Comparison of ENCODE assay signal across 9 mouse cellular contexts in genomic region chr5:25010438-25010892, GRCm38 (mm10).
DNase-seq lines count a peak whose midpoint lies in the region; ATAC-seq and TF ChIP-seq lines count a peak whose summit lies in the region.
"Had no signal": no experiment of that assay in that cellular context is flagged by ENCODE, and none has a peak within 500 bp of the region (broad histone marks: within the 10 kb centered on the region; RNA-seq: fewer than 3 reads in every experiment).

No protein-coding gene starts in this region.

- H3K36me3 ChIP-seq in CH12.LX (replicated peaks in 1 of 2; ENCODE audit: control insufficient read depth in 1 of 2, insufficient read depth in 1 of 2, low read length in 1 of 2) = peaks cover 0 to 4% of the 10 kb centered on the region in 2 experiments
- H3K36me3 ChIP-seq in forebrain, embryonic 12.5 days (replicated peaks) = no peaks in the 10 kb centered on the region
- no peaks in the 10 kb centered on the region for H3K36me3 ChIP-seq in heart, postnatal 0 days (replicated peaks; ENCODE audit: control insufficient read depth, insufficient read depth, low read length)
- no peaks in the 10 kb centered on the region for H3K36me3 ChIP-seq in liver, embryonic 14.5 days (replicated peaks; ENCODE audit: control insufficient read depth, insufficient read depth, low read depth)
- no peaks in the 10 kb centered on the region for H3K36me3 ChIP-seq in neural tube, embryonic 11.5 days (ENCODE audit: control insufficient read depth, insufficient read depth, low read length)
- H3K36me3 ChIP-seq in stomach, embryonic 16.5 days (ENCODE audit: control insufficient read depth, insufficient read depth, low read length) = no peaks in the 10 kb centered on the region

- no peaks in the 10 kb centered on the region for H3K79me2 ChIP-seq in CH12.LX (replicated peaks; ENCODE audit: control insufficient read depth, extremely low read depth, insufficient read depth, poor library complexity, severe bottlenecking)

- H3K27me3 ChIP-seq in CH12.LX (replicated peaks) = no peaks in the 10 kb centered on the region
- H3K27me3 ChIP-seq in forebrain, embryonic 12.5 days = peaks cover 9% of the 10 kb centered on the region; the same call in 1 of the 2 replicates
- H3K27me3 ChIP-seq in heart, postnatal 0 days (ENCODE audit: control insufficient read depth, insufficient read depth, low read length) = no peaks in the 10 kb centered on the region
- H3K27me3 ChIP-seq in liver, embryonic 14.5 days (ENCODE audit: control insufficient read depth, insufficient read depth, low read length) = no peaks in the 10 kb centered on the region
- no peaks in the 10 kb centered on the region for H3K27me3 ChIP-seq in neural tube, embryonic 11.5 days (ENCODE audit: control insufficient read depth, insufficient read depth, low read length)
- no peaks in the 10 kb centered on the region for H3K27me3 ChIP-seq in stomach, embryonic 16.5 days (ENCODE audit: control insufficient read depth, insufficient read depth, low read length)

- in situ Hi-C loops in CH12.LX (cut with MboI; ENCODE audit: low pct_ligation_motif_present, low pct_unique_long_range_greater_than_20kb, low sequenced_read_pairs) = no loop called here

- 3% methylated on average over 9 of the region's 9 CpGs for WGBS in forebrain, embryonic 12.5 days
- 6% methylated on average over 9 of the region's 9 CpGs for WGBS in heart, postnatal 0 days
- 5% methylated on average over 9 of the region's 9 CpGs for WGBS in liver, embryonic 14.5 days (ENCODE audit: insufficient replicate concordance)
- 7% methylated on average over 9 of the region's 9 CpGs for WGBS in neural tube, embryonic 11.5 days
- WGBS in stomach, embryonic 16.5 days = 4% methylated on average over 9 of the region's 9 CpGs

- peak overlapping the region in 1 of 3 experiments; percentile 18 for H3K4me3 ChIP-seq in CH12.LX (replicated peaks in 1 of 3; ENCODE audit: low read depth in 2 of 3, low read length in 2 of 3, poor library complexity in 1 of 3)
- H3K4me3 ChIP-seq in forebrain, embryonic 12.5 days (replicated peaks) = no peak overlapping the region
- H3K4me3 ChIP-seq in heart, postnatal 0 days (ENCODE audit: low read depth, low read length) = no peak overlapping the region
- H3K4me3 ChIP-seq in liver, embryonic 14.5 days (ENCODE audit: insufficient read depth in 1 of 2, low read depth in 2 of 2, low read length in 2 of 2) = no peak overlapping the region
- H3K4me3 ChIP-seq in neural tube, embryonic 11.5 days (ENCODE audit: low read depth, low read length) = no peak overlapping the region
- H3K4me3 ChIP-seq in stomach, embryonic 16.5 days (replicated peaks; ENCODE audit: low read length) = no peak overlapping the region

- TF ChIP-seq EP300 in CH12.LX (IDR thresholded peaks at IDR 0.05; ENCODE audit: low read length) = no peak
- TF ChIP-seq EP300 in heart, postnatal 0 days (IDR thresholded peaks at IDR 0.05; ENCODE audit: low read depth) = no peak
- no peak for TF ChIP-seq EP300 in liver, embryonic 14.5 days (IDR thresholded peaks at IDR 0.05; ENCODE audit: low read depth)

- no peak overlapping the region for H3K9ac ChIP-seq in CH12.LX (ENCODE audit: insufficient read depth, low read depth)
- H3K9ac ChIP-seq in forebrain, embryonic 12.5 days = no peak overlapping the region
- H3K9ac ChIP-seq in heart, postnatal 0 days (replicated peaks; ENCODE audit: low read depth, low read length) = no peak overlapping the region
- H3K9ac ChIP-seq in liver, embryonic 14.5 days (replicated peaks) = no peak overlapping the region
- no peak overlapping the region for H3K9ac ChIP-seq in neural tube, embryonic 11.5 days (ENCODE audit: low read length)
- no peak overlapping the region; the same call in 1 of the 2 replicates for H3K9ac ChIP-seq in stomach, embryonic 16.5 days (ENCODE audit: low read length)

- no peak; the same call in 1 of the 2 replicates for TF ChIP-seq POLR2A in CH12.LX (IDR thresholded peaks at IDR 0.05; ENCODE audit: low read depth, low read length)

- peak; percentile 81 to 85 for TF ChIP-seq CTCF in CH12.LX (conservative IDR thresholded peaks at IDR 0.05 in 1 of 2, IDR thresholded peaks at IDR 0.05 in 1 of 2; ENCODE audit: low read depth in 2 of 2, low read length in 2 of 2)
- peak; percentile 97 for TF ChIP-seq CTCF in heart, postnatal 0 days (IDR thresholded peaks at IDR 0.05; ENCODE audit: low read depth)
- TF ChIP-seq CTCF in liver, embryonic 14.5 days (IDR thresholded peaks at IDR 0.05; ENCODE audit: low read depth) = peak; percentile 94

- peaks cover 19 to 42% of the 10 kb centered on the region in 2 experiments for H3K4me1 ChIP-seq in CH12.LX (ENCODE audit: control insufficient read depth in 1 of 2, insufficient read depth in 2 of 2)
- H3K4me1 ChIP-seq in forebrain, embryonic 12.5 days = peaks cover 25% of the 10 kb centered on the region
- H3K4me1 ChIP-seq in heart, postnatal 0 days (ENCODE audit: control insufficient read depth, insufficient read depth) = peaks cover 30% of the 10 kb centered on the region
- peaks cover 0 to 6% of the 10 kb centered on the region in 2 experiments; a peak in 2 of 4 replicates for H3K4me1 ChIP-seq in liver, embryonic 14.5 days (replicated peaks; ENCODE audit: control insufficient read depth in 2 of 2, insufficient read depth in 2 of 2, low read length in 1 of 2)
- no peaks in the 10 kb centered on the region; the same call in 1 of the 2 replicates for H3K4me1 ChIP-seq in neural tube, embryonic 11.5 days (ENCODE audit: control insufficient read depth, insufficient read depth, low read length)
- H3K4me1 ChIP-seq in stomach, embryonic 16.5 days (ENCODE audit: control insufficient read depth, insufficient read depth, low read length) = peaks cover 27% of the 10 kb centered on the region

- DNase-seq in CH12.LX (ENCODE audit: extremely low read depth) = peak; percentile 89
- peak; percentile 63 for DNase-seq in c-Kit-positive CD71-positive TER-119-negative erythroid progenitor cells, embryonic 14.5 days (ENCODE audit: low read depth)
- peak; percentile 92 for DNase-seq in heart, postnatal 0 days (ENCODE audit: low spot score)
- peak; percentile 70 to 91 for DNase-seq in kidney, postnatal 36 days
- DNase-seq in liver, embryonic 14.5 days (ENCODE audit: low read depth in 3 of 3, low spot score in 3 of 3) = peak; percentile 39 to 46 (median 41)
- DNase-seq in neural tube, embryonic 11.5 days (ENCODE audit: low spot score) = peak; percentile 87

- TF ChIP-seq RAD21 in CH12.LX (IDR thresholded peaks at IDR 0.05; ENCODE audit: low read depth, low read length) = peak; percentile 43

- H3K4me2 ChIP-seq in CH12.LX (ENCODE audit: insufficient read depth, low read depth, poor library complexity, severe bottlenecking) = peak overlapping the region; percentile 44
- H3K4me2 ChIP-seq in forebrain, embryonic 12.5 days = peak overlapping the region; percentile 38
- H3K4me2 ChIP-seq in heart, postnatal 0 days (ENCODE audit: low read depth, low read length) = peak overlapping the region; percentile 24
- peak overlapping the region; percentile 33 for H3K4me2 ChIP-seq in liver, embryonic 14.5 days (ENCODE audit: low read depth)
- 0 out of 2 replicates have a peak overlapping the region, but pooled peaks have one; percentile 10 for H3K4me2 ChIP-seq in neural tube, embryonic 11.5 days (ENCODE audit: low read depth)
- peak overlapping the region; percentile 38; the same call in 1 of the 2 replicates for H3K4me2 ChIP-seq in stomach, embryonic 16.5 days (ENCODE audit: low read depth, low read length)

- peak; percentile 65 for ATAC-seq in forebrain, embryonic 12.5 days (ENCODE audit: low FRiP score)
- ATAC-seq in heart, postnatal 0 days (ENCODE audit: insufficient read depth, low read depth) = peak; percentile 64
- ATAC-seq in liver, embryonic 14.5 days (ENCODE audit: insufficient read depth) = peak; percentile 61
- peak; percentile 73 for ATAC-seq in neural tube, embryonic 11.5 days (ENCODE audit: insufficient read depth, low FRiP score, low TSS enrichment)
- ATAC-seq in stomach, embryonic 16.5 days (ENCODE audit: insufficient read depth, low FRiP score) = peak; percentile 59; the same call in 1 of the 2 replicates

- dilution Hi-C loops in CH12.LX (cut with MboI; ENCODE audit: extremely low pct_ligation_motif_present, extremely low pct_unique_long_range_greater_than_20kb, low sequenced_read_pairs) = no loop called here

- H3K27ac ChIP-seq in CH12.LX (ENCODE audit: insufficient read depth, low read depth) = peak overlapping the region; percentile 14; the same call in 1 of the 2 replicates
- no peak overlapping the region for H3K27ac ChIP-seq in forebrain, embryonic 12.5 days
- H3K27ac ChIP-seq in heart, postnatal 0 days (ENCODE audit: low read depth) = no peak overlapping the region
- no peak overlapping the region for H3K27ac ChIP-seq in liver, embryonic 14.5 days
- no peak overlapping the region for H3K27ac ChIP-seq in neural tube, embryonic 11.5 days (ENCODE audit: low read depth, low read length)
- H3K27ac ChIP-seq in stomach, embryonic 16.5 days (ENCODE audit: low read length) = peak overlapping the region; percentile 36; the same call in 1 of the 2 replicates
- H3K27ac ChIP-seq: macrophage had no signal

- H3K9me3 ChIP-seq in CH12.LX (replicated peaks; ENCODE audit: low read length) = no peaks in the 10 kb centered on the region
- H3K9me3 ChIP-seq in forebrain, embryonic 12.5 days = no peaks in the 10 kb centered on the region
- no peaks in the 10 kb centered on the region for H3K9me3 ChIP-seq in heart, postnatal 0 days (replicated peaks; ENCODE audit: control insufficient read depth, low read length)
- H3K9me3 ChIP-seq in liver, embryonic 14.5 days (ENCODE audit: control insufficient read depth, low read length) = no peaks in the 10 kb centered on the region
- H3K9me3 ChIP-seq in neural tube, embryonic 11.5 days (ENCODE audit: control insufficient read depth, low read length) = no peaks in the 10 kb centered on the region
- no peaks in the 10 kb centered on the region for H3K9me3 ChIP-seq in stomach, embryonic 16.5 days (replicated peaks; ENCODE audit: control insufficient read depth, low read length)

TF ChIP-seq in CH12.LX, 34 proteins besides CTCF, POLR2A, EP300 and RAD21 (continues in another document):
- TF ChIP-seq JUN (IDR thresholded peaks at IDR 0.05; ENCODE audit: insufficient read depth, low read depth, low read length) = no peak
- TF ChIP-seq SIN3A (IDR thresholded peaks at IDR 0.05; ENCODE audit: low read length) = peak; percentile 24; the same call in 1 of the 2 replicates
- TF ChIP-seq MAX (IDR thresholded peaks at IDR 0.05; ENCODE audit: low read length) = peak; percentile 68
- TF ChIP-seq TCF12 (IDR thresholded peaks at IDR 0.05; ENCODE audit: low read depth, low read length) = peak; percentile 15; the same call in 1 of the 2 replicates
- TF ChIP-seq ETS1 (conservative IDR thresholded peaks at IDR 0.05; ENCODE audit: low read depth, low read length) = 0 out of 2 replicates have a peak, but pooled peaks have one; percentile 1
- peak; percentile 46 for TF ChIP-seq SMC3 (IDR thresholded peaks at IDR 0.05; ENCODE audit: low read depth, low read length)
- peak; percentile 40; the same call in 1 of the 2 replicates for TF ChIP-seq ELF1 (IDR thresholded peaks at IDR 0.05; ENCODE audit: low read depth, low read length)
- peak; percentile 28; the same call in 1 of the 2 replicates for TF ChIP-seq IRF4 (IDR thresholded peaks at IDR 0.05; ENCODE audit: low read depth, low read length)
- TF ChIP-seq ZC3H11A (IDR thresholded peaks at IDR 0.05; ENCODE audit: low read depth, low read length) = no peak
- no peak for TF ChIP-seq TBP (conservative IDR thresholded peaks at IDR 0.05; ENCODE audit: low read depth, low read length)

Comparison
In these comparisons a context has a peak if more than half of its experiments do, and no peak if none do; other contexts are left out.
1. DNase-seq: peak in every context shown above with its lines; median percentile 92 in heart, postnatal 0 days; 89 in CH12.LX; 87 in neural tube, embryonic 11.5 days; 80 in kidney, postnatal 36 days; 63 in c-Kit-positive CD71-positive TER-119-negative erythroid progenitor cells, embryonic 14.5 days; 41 in liver, embryonic 14.5 days.
2. H3K27ac ChIP-seq: peak in CH12.LX (single experiment) and stomach, embryonic 16.5 days (single experiment); none in forebrain, embryonic 12.5 days (single experiment), heart, postnatal 0 days (single experiment), liver, embryonic 14.5 days (single experiment) and neural tube, embryonic 11.5 days (single experiment).
3. Peak in every context shown above with its lines, with median percentiles within 50 percentile points of each other: H3K4me2 ChIP-seq, CTCF ChIP-seq and ATAC-seq.